Mouse (Mus musculus) heart, embryonic 16.5 days (tissue): ENCODE measurements at regions not wholly inside any gene's neighbourhood (a gene's known extent, or its start where the extent isn't known, plus 50 kb on each side); places are given as distances from the start of the nearest gene placed in this dataset.

Source experiments
- ATAC-seq: fragments of 200-750 bp; cut with Nextera tagmentation; replicated peaks from 2 replicates; pipeline ENCODE4 v1.8.0; 2017; ENCODE audit warnings: moderate number of reproducible peaks; ENCODE audit not compliant: insufficient read depth, low FRiP score; ENCODE audit errors: extremely low read depth
- H3K27ac ChIP-seq: fragments of 300-500 bp; sonication (generic); 2 replicates; pipeline ENCODE4 v1.5.1; 2014; ENCODE audit warnings: mild to moderate bottlenecking, low read length, control low read depth, moderate library complexity
- H3K27me3 ChIP-seq: fragments of 300-500 bp; sonication (generic); 2 replicates; pipeline ENCODE4 v1.6.1; 2014; ENCODE audit warnings: low read length, mixed read lengths; ENCODE audit not compliant: control insufficient read depth, insufficient read depth
- H3K36me3 ChIP-seq: fragments of 300-500 bp; sonication (generic); 2 replicates; pipeline ENCODE4 v1.6.1; 2014; ENCODE audit not compliant: control insufficient read depth, insufficient read depth
- H3K4me1 ChIP-seq: fragments of 300-500 bp; sonication (generic); 2 replicates; pipeline ENCODE4 v1.6.1; 2014; ENCODE audit warnings: low read length, mixed read lengths; ENCODE audit not compliant: control insufficient read depth, insufficient read depth
- H3K4me2 ChIP-seq: fragments of 300-500 bp; sonication (generic); 2 replicates; pipeline ENCODE4 v1.6.1; 2014; ENCODE audit warnings: low read depth, mild to moderate bottlenecking, control low read depth, low read length
- H3K4me3 ChIP-seq: fragments of 300-500 bp; sonication (generic); 2 replicates; pipeline ENCODE4 v1.5.1; 2014; ENCODE audit warnings: mild to moderate bottlenecking, control low read depth, low read length
- H3K9ac ChIP-seq: fragments of 300-500 bp; sonication (generic); 2 replicates; pipeline ENCODE4 v1.6.1; 2014; ENCODE audit warnings: low read length, control low read depth
- H3K9me3 ChIP-seq: fragments of 300-500 bp; sonication (generic); replicated peaks from 2 replicates; pipeline ENCODE4 v1.6.1; 2016; ENCODE audit warnings: low read length; ENCODE audit not compliant: control insufficient read depth
- WGBS: fragments of 180-500 bp; shearing (Covaris S2); extraction: QIAGEN DNeasy Blood & Tissue Kit; methylation state at CpG from one replicate; pipeline ENCODE4 v1.1.7; 2014; 5-methylcytosine and 5-hydroxymethylcytosine counted together

- no peaks in the 10 kb centered on the region; the same call in 1 of the 2 replicates for H3K27me3 ChIP-seq
- 44% methylated on average over 5 of the region's 5 CpGs for WGBS
- ATAC-seq = no peak
Measured at GRCm38 (mm10) chr16:24062314-24062713, 73.7 kb upstream of the Bcl6 start.

GRCm38 (mm10) chr16:24061496-24061895 is 72.8 kb upstream of the Bcl6 start:
- ATAC-seq = no peak
- 72% methylated on average over 4 of the region's 4 CpGs for WGBS
- H3K36me3 ChIP-seq = no peaks in the 10 kb centered on the region

More at GRCm38 (mm10) chr16:24062314-24062713, 73.7 kb upstream of the Bcl6 start:
- Histone ChIP-seq H3K36me3 (no peaks in the 10 kb centered on the region), H3K9ac (no peak overlapping the region), H3K4me3 (no peak overlapping the region), H3K4me1 (peaks cover 5% of the 10 kb centered on the region), H3K4me2 (no peak overlapping the region), H3K9me3 (no peaks in the 10 kb centered on the region), H3K27ac (no peak overlapping the region)

GRCm38 (mm10) chr16:24059090-24059600 is 70.5 kb upstream of the Bcl6 start:
- no peak for ATAC-seq
- H3K4me1 ChIP-seq = peaks cover 5% of the 10 kb centered on the region
- 49% methylated on average over 4 of the region's 4 CpGs for WGBS
- no peak overlapping the region for H3K4me3 ChIP-seq
- H3K27ac ChIP-seq = no peak overlapping the region
- no peak overlapping the region for H3K4me2 ChIP-seq
- no peaks in the 10 kb centered on the region for H3K9me3 ChIP-seq
- H3K27me3 ChIP-seq = no peaks in the 10 kb centered on the region
- no peak overlapping the region for H3K9ac ChIP-seq
- H3K36me3 ChIP-seq = no peaks in the 10 kb centered on the region

More at GRCm38 (mm10) chr16:24061496-24061895, 72.8 kb upstream of the Bcl6 start:
- H3K9ac ChIP-seq = no peak overlapping the region
- H3K4me2 ChIP-seq = no peak overlapping the region
- H3K4me3 ChIP-seq = no peak overlapping the region
- H3K27me3 ChIP-seq = no peaks in the 10 kb centered on the region; the same call in 1 of the 2 replicates
- H3K4me1 ChIP-seq = peaks cover 5% of the 10 kb centered on the region
- H3K27ac ChIP-seq = no peak overlapping the region
- H3K9me3 ChIP-seq = no peaks in the 10 kb centered on the region

- Histone ChIP-seq H3K9ac (no peak overlapping the region), H3K9me3 (no peaks in the 10 kb centered on the region), H3K27ac (no peak overlapping the region), H3K4me3 (no peak overlapping the region), H3K4me1 (peaks cover 2% of the 10 kb centered on the region), H3K4me2 (no peak overlapping the region), H3K27me3 (no peaks in the 10 kb centered on the region), H3K36me3 (no peaks in the 10 kb centered on the region)
- ATAC-seq = no peak
- WGBS = 43% methylated on average over 11 of the region's 11 CpGs
Measured at GRCm38 (mm10) chr16:24056885-24057531, 68.4 kb upstream of the Bcl6 start.

- no peaks in the 10 kb centered on the region for H3K36me3 ChIP-seq
- WGBS = 64% methylated on average over 12 of the region's 12 CpGs
- no peak for ATAC-seq
- no peaks in the 10 kb centered on the region for H3K9me3 ChIP-seq
- H3K9ac ChIP-seq = no peak overlapping the region
- H3K4me2 ChIP-seq = no peak overlapping the region
- no peak overlapping the region for H3K4me3 ChIP-seq
- H3K4me1 ChIP-seq = peaks cover 2% of the 10 kb centered on the region
- H3K27ac ChIP-seq = no peak overlapping the region
- no peaks in the 10 kb centered on the region for H3K27me3 ChIP-seq
Measured at GRCm38 (mm10) chr16:24056123-24056884, 67.7 kb upstream of the Bcl6 start.

GRCm38 (mm10) chr16:24054293-24054692 is 65.6 kb upstream of the Bcl6 start:
- Histone ChIP-seq H3K36me3 (no peaks in the 10 kb centered on the region), H3K9me3 (no peaks in the 10 kb centered on the region), H3K4me2 (no peak overlapping the region), H3K27me3 (no peaks in the 10 kb centered on the region), H3K9ac (no peak overlapping the region), H3K27ac (no peak overlapping the region), H3K4me3 (no peak overlapping the region), H3K4me1 (peaks cover 2% of the 10 kb centered on the region)
- no peak for ATAC-seq
- WGBS = 95% methylated on average over 3 of the region's 3 CpGs

- no peak for ATAC-seq
- 67% methylated on average over 10 of the region's 10 CpGs for WGBS
Measured at GRCm38 (mm10) chr16:24053403-24053802, 64.8 kb upstream of the Bcl6 start.

GRCm38 (mm10) chr16:24050856-24051640 is 62.4 kb upstream of the Bcl6 start:
- 84% methylated on average over 10 of the region's 10 CpGs for WGBS
- Histone ChIP-seq H3K9ac (no peak overlapping the region), H3K9me3 (no peaks in the 10 kb centered on the region), H3K4me2 (no peak overlapping the region), H3K36me3 (no peaks in the 10 kb centered on the region), H3K4me1 (no peaks in the 10 kb centered on the region), H3K27me3 (no peaks in the 10 kb centered on the region), H3K27ac (no peak overlapping the region), H3K4me3 (no peak overlapping the region)
- no peak for ATAC-seq

More at GRCm38 (mm10) chr16:24053403-24053802, 64.8 kb upstream of the Bcl6 start:
- Histone ChIP-seq H3K9me3 (no peaks in the 10 kb centered on the region), H3K36me3 (no peaks in the 10 kb centered on the region), H3K4me1 (peaks cover 2% of the 10 kb centered on the region), H3K4me3 (no peak overlapping the region), H3K9ac (no peak overlapping the region), H3K4me2 (no peak overlapping the region), H3K27me3 (no peaks in the 10 kb centered on the region), H3K27ac (no peak overlapping the region)
